Mouse (Mus musculus) liver, adult (tissue): ENCODE data around the gene Fut8.

Experiments used
- GATA4 ChIP-seq: IDR thresholded peaks from 2 replicates; pipeline ENCODE4 v1.6.1; 2014; ENCODE audit warnings: mild to moderate bottlenecking, low read length; ENCODE audit not compliant: insufficient replicate concordance

Gene Fut8

GRCm38 (mm10) chr12:77262650-77263049 is 24.7 kb downstream of the Fut8 start:
- no peak for TF ChIP-seq GATA4

- TF ChIP-seq GATA4, result no peak
Observed at GRCm38 (mm10) chr12:77263816-77264215, 25.9 kb downstream of the Fut8 start.

GRCm38 (mm10) chr12:77270694-77271093 is 32.8 kb downstream of the Fut8 start:
- no peak for TF ChIP-seq GATA4

GRCm38 (mm10) chr12:77288507-77288906 is 50.6 kb downstream of the Fut8 start:
- TF ChIP-seq GATA4, result no peak

GRCm38 (mm10) chr12:77291017-77291416 is 53.1 kb downstream of the Fut8 start:
- no peak for TF ChIP-seq GATA4

GRCm38 (mm10) chr12:77292375-77293258 is 54.7 kb downstream of the Fut8 start:
- TF ChIP-seq GATA4, result no peak

GRCm38 (mm10) chr12:77296119-77296518 is 58.2 kb downstream of the Fut8 start:
- no peak for TF ChIP-seq GATA4

GRCm38 (mm10) chr12:77297114-77297513 is 59.2 kb downstream of the Fut8 start:
- no peak for TF ChIP-seq GATA4

GRCm38 (mm10) chr12:77297858-77298257 is 59.9 kb downstream of the Fut8 start:
- no peak for TF ChIP-seq GATA4

- TF ChIP-seq GATA4, result no peak
Observed at GRCm38 (mm10) chr12:77302011-77302410, 64.1 kb downstream of the Fut8 start.

- no peak for TF ChIP-seq GATA4
Observed at GRCm38 (mm10) chr12:77303367-77303766, 65.4 kb downstream of the Fut8 start.

GRCm38 (mm10) chr12:77305502-77305901 is 67.6 kb downstream of the Fut8 start:
- no peak for TF ChIP-seq GATA4

- TF ChIP-seq GATA4, result no peak
Observed at GRCm38 (mm10) chr12:77306759-77307314, 68.9 kb downstream of the Fut8 start.

GRCm38 (mm10) chr12:77309507-77309906 is 71.6 kb downstream of the Fut8 start:
- TF ChIP-seq GATA4, result no peak

- TF ChIP-seq GATA4, result no peak
Observed at GRCm38 (mm10) chr12:77313502-77313901, 75.6 kb downstream of the Fut8 start.

GRCm38 (mm10) chr12:77324142-77324541 is 86.2 kb downstream of the Fut8 start:
- TF ChIP-seq GATA4, result no peak
